Mouse (Mus musculus): ENCODE data around the gene Nip7. TPM values are rescaled to one million over a fixed set of nuclear protein-coding genes. Genes with fewer than 3 reads are reported as not detected.

Nip7 gene
- total and polyA plus RNA-seq, 2 experiments, result 16.0 to 17.8 TPM

DNA sequence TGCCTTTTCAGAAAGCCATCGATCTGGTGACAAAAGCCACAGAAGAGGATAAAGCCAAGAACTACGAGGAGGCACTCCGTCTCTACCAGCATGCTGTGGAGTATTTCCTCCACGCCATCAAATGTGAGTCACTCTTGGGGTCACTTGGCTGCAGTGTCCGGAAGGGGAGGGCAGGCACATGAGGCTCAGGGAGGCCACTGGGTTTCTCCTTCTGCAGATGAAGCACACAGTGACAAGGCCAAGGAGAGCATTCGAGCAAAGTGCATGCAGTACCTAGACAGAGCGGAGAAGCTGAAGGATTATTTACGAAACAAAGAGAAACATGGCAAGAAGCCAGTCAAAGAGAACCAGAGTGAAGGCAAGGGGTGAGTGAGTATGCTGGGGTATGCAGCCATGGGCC lies 20.1 kb upstream of the Nip7 start:
- WGBS, result 55% methylated on average over 8 of the region's 8 CpGs
- Histone ChIP-seq H3K4me1 (ENCODE audit: control insufficient read depth, insufficient read depth, low read length) (peaks cover 2% of the 10 kb centered on the region), H3K79me2 (ENCODE audit: control insufficient read depth, insufficient read depth, low read length) (peaks cover 18% of the 10 kb centered on the region), H3K27me3 (ENCODE audit: control insufficient read depth, insufficient read depth, low read length) (no peaks in the 10 kb centered on the region), H3K4me3 (ENCODE audit: insufficient read depth, low read depth, low read length) (no peak overlapping the region), H3K27ac (replicated peaks; ENCODE audit: insufficient read depth, low read depth, low read length) (no peak overlapping the region), H3K36me3 (ENCODE audit: control insufficient read depth, insufficient read depth, low read length) (peaks cover 26% of the 10 kb centered on the region), H3K9ac (ENCODE audit: low read depth, low read length) (no peak overlapping the region)
- DNase-seq (ENCODE audit: extremely low read depth, low read depth, low spot score), result no peak
- no peak for TF ChIP-seq POLR2A (IDR thresholded peaks at IDR 0.05; ENCODE audit: extremely low read depth, insufficient read depth, low read length)
- TF ChIP-seq CTCF (IDR thresholded peaks at IDR 0.05; ENCODE audit: low read depth, low read length), result no peak

DNA sequence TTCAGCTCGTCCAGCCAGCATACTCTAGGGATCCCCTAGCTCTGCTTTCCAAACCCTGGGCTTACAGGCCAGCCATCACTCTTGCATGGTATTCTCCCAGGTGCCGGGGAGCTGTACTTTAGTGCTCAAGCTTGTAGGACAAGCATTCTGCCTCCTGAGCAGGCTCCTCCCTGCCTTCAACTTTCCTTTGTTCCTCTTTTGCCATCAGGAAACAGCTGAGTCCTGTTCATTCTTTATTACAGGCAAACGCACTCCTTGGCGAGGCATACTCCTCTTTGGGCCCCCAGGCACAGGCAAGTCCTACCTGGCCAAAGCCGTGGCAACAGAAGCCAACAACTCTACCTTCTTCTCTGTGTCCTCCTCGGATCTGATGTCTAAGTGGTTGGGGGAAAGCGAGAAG lies 16.0 kb upstream of the Nip7 start:
- no peak for DNase-seq (ENCODE audit: extremely low read depth, low read depth, low spot score)
- Histone ChIP-seq H3K36me3 (ENCODE audit: control insufficient read depth, insufficient read depth, low read length) (peaks cover 57% of the 10 kb centered on the region), H3K27ac (replicated peaks; ENCODE audit: insufficient read depth, low read depth, low read length) (no peak overlapping the region), H3K27me3 (ENCODE audit: control insufficient read depth, insufficient read depth, low read length) (no peaks in the 10 kb centered on the region), H3K4me1 (ENCODE audit: control insufficient read depth, insufficient read depth, low read length) (peaks cover 5% of the 10 kb centered on the region), H3K9ac (ENCODE audit: low read depth, low read length) (no peak overlapping the region), H3K4me3 (ENCODE audit: insufficient read depth, low read depth, low read length) (no peak overlapping the region), H3K79me2 (ENCODE audit: control insufficient read depth, insufficient read depth, low read length) (no peaks in the 10 kb centered on the region)
- WGBS, result 88% methylated on average over 7 of the region's 7 CpGs
- TF ChIP-seq POLR2A (IDR thresholded peaks at IDR 0.05; ENCODE audit: extremely low read depth, insufficient read depth, low read length) (no peak), CTCF (IDR thresholded peaks at IDR 0.05; ENCODE audit: low read depth, low read length) (no peak)

DNA sequence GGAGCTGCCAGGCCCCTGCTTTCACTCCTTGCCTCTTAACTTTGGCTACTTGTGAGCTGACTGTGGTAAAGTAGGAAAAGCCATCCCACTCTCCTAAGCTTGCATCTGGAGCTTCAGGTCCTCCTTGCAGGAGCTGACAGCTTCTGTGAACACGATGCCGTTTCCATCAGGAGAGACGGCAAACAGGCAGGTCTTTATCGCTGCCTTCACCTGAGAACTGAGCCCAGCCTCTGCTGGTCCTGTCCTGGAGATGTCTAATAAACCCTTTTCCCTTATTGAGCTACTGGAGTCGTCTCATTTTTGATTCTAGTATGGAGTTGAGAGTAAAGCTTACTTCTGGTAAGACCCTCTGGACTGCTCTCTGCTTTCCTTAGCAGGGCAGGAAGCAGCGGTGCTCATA lies 11.2 kb upstream of the Nip7 start:
- H3K4me1 ChIP-seq (ENCODE audit: control insufficient read depth, insufficient read depth, low read length), result peaks cover 12% of the 10 kb centered on the region
- H3K79me2 ChIP-seq (ENCODE audit: control insufficient read depth, insufficient read depth, low read length), result peaks cover 5% of the 10 kb centered on the region; the same call in 1 of the 2 replicates
- no peaks in the 10 kb centered on the region for H3K27me3 ChIP-seq (ENCODE audit: control insufficient read depth, insufficient read depth, low read length)
- TF ChIP-seq CTCF (IDR thresholded peaks at IDR 0.05; ENCODE audit: low read depth, low read length) (no peak), POLR2A (IDR thresholded peaks at IDR 0.05; ENCODE audit: extremely low read depth, insufficient read depth, low read length) (no peak)
- H3K4me3 ChIP-seq (ENCODE audit: insufficient read depth, low read depth, low read length), result no peak overlapping the region
- peaks cover 54% of the 10 kb centered on the region for H3K36me3 ChIP-seq (ENCODE audit: control insufficient read depth, insufficient read depth, low read length)
- 91% methylated on average over 6 of the region's 6 CpGs for WGBS
- DNase-seq (ENCODE audit: extremely low read depth, low read depth, low spot score), result no peak
- no peak overlapping the region for H3K9ac ChIP-seq (ENCODE audit: low read depth, low read length)
- no peak overlapping the region for H3K27ac ChIP-seq (replicated peaks; ENCODE audit: insufficient read depth, low read depth, low read length)

DNA sequence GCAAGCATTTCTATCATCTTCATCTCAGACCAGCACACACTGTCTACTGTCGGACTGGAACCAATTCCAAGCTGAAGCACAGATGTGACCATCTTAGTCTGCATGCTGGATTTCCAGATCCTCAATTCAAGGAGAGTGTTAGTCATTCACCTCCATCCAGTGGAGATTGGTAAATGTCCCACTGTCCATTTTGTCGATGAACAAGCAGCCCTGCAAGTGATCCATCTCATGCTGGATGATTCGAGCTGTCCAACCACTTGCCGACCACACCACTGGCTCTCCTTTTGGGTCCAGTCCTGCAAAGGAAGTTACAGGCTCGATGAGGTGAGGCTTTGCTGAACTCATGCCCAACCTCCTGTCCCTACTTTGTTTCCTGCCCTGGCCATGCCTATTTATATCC lies 9.7 kb upstream of the Nip7 start:
- Histone ChIP-seq H3K36me3 (ENCODE audit: control insufficient read depth, insufficient read depth, low read length) (peaks cover 51% of the 10 kb centered on the region), H3K4me3 (ENCODE audit: insufficient read depth, low read depth, low read length) (no peak overlapping the region), H3K27me3 (ENCODE audit: control insufficient read depth, insufficient read depth, low read length) (no peaks in the 10 kb centered on the region), H3K9ac (ENCODE audit: low read depth, low read length) (no peak overlapping the region; the same call in 1 of the 2 replicates), H3K4me1 (ENCODE audit: control insufficient read depth, insufficient read depth, low read length) (peaks cover 12% of the 10 kb centered on the region), H3K79me2 (ENCODE audit: control insufficient read depth, insufficient read depth, low read length) (peaks cover 5% of the 10 kb centered on the region; the same call in 1 of the 2 replicates), H3K27ac (replicated peaks; ENCODE audit: insufficient read depth, low read depth, low read length) (no peak overlapping the region)
- no peak for DNase-seq (ENCODE audit: extremely low read depth, low read depth, low spot score)
- TF ChIP-seq CTCF (IDR thresholded peaks at IDR 0.05; ENCODE audit: low read depth, low read length), result no peak
- no peak for TF ChIP-seq POLR2A (IDR thresholded peaks at IDR 0.05; ENCODE audit: extremely low read depth, insufficient read depth, low read length)
- WGBS, result 71% methylated on average over 5 of the region's 5 CpGs

DNA sequence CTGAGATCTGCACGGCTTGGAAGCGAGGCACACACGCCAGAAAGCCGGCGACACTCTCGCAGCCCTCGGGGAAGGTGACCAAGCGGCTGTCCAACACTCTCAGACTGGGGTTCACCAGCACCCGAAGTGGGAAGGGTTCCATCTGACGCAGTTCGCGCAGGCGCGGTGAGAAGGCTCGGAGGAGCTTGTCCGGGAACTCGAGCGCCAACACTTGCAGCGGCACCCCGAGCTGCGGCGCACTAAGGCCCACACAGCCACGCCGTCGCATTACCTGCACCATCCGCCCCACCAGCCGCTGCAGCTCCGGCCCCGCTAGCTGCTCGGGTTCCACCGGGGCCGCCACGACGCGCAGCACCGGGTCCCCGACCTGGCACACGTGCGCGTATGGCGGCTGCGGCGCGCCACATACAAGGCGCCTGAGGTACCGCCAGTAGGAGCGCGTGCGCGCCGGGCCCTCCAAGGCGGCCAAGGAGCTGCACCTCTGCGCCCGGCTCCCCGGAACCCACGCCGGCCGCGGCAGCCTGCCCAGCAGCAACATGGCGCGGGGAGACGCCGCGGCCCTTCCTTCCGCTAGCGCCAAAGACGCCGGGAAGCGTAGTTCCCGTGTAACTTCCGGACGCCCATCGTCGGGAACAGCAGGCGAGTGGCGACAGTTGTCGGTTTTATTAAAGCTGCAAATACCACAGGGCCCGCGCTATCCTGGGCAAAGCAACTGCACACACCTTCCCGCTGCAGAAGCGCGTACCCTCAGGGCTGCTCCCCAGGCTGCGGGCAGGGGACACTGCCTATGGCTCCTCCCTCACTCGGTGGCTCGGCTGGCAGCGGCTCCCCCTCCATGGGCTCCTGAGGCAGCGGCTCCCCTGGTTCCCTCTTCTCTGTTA lies 8.4 kb upstream of the Nip7 start, which contains the start of gene Pdf:
Gene Pdf (minus strand): TSS at position 554 of the 881 bp plus-strand sequence.
- 9% methylated on average over 87 of the region's 87 CpGs for whole genome bisulfite sequencing
- H3K4me3 ChIP-seq (ENCODE audit: insufficient read depth, low read depth, low read length), result peak within 1 kb of the TSS; percentile 74
- H3K27ac ChIP-seq (replicated peaks; ENCODE audit: insufficient read depth, low read depth, low read length), result peak within 1 kb of the TSS; percentile 72
- H3K79me2 ChIP-seq (ENCODE audit: control insufficient read depth, insufficient read depth, low read length), result peaks cover 5% of the 10 kb centered on the region; the same call in 1 of the 2 replicates
- peaks cover 54% of the 10 kb centered on the region for H3K36me3 ChIP-seq (ENCODE audit: control insufficient read depth, insufficient read depth, low read length)
- DNase-seq (ENCODE audit: extremely low read depth, low read depth, low spot score), result peak; percentile 78
- no peaks in the 10 kb centered on the region for H3K27me3 ChIP-seq (ENCODE audit: control insufficient read depth, insufficient read depth, low read length)
- H3K4me1 ChIP-seq (ENCODE audit: control insufficient read depth, insufficient read depth, low read length), result peaks cover 12% of the 10 kb centered on the region
- TF ChIP-seq CTCF (IDR thresholded peaks at IDR 0.05; ENCODE audit: low read depth, low read length), result no peak
- peak within 1 kb of the TSS; percentile 92 for H3K9ac ChIP-seq (ENCODE audit: low read depth, low read length)

DNA sequence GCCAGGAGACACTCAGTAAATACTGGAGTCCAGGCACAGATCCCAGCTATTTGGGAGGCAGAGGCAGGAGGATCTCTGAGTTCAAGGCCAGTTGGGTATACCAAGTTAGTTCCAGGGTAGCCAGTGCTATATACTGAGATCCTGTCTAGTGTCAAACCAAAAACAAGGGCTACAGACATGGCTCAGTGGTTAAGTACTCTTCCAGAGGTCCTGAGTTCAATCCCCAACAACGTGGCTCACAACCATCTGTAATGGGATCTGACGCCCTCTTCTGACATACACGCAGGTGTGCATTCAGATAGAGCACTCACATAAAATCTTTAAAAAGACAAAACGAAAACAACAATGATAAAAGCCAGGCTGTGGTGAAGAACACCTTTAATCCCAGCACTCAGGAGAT lies 7.2 kb upstream of the Nip7 start:
- Histone ChIP-seq H3K27ac (replicated peaks; ENCODE audit: insufficient read depth, low read depth, low read length) (no peak overlapping the region), H3K79me2 (ENCODE audit: control insufficient read depth, insufficient read depth, low read length) (peaks cover 5% of the 10 kb centered on the region; the same call in 1 of the 2 replicates), H3K4me1 (ENCODE audit: control insufficient read depth, insufficient read depth, low read length) (peaks cover 8% of the 10 kb centered on the region; the same call in 1 of the 2 replicates), H3K9ac (ENCODE audit: low read depth, low read length) (no peak overlapping the region), H3K36me3 (ENCODE audit: control insufficient read depth, insufficient read depth, low read length) (peaks cover 46% of the 10 kb centered on the region), H3K27me3 (ENCODE audit: control insufficient read depth, insufficient read depth, low read length) (no peaks in the 10 kb centered on the region), H3K4me3 (ENCODE audit: insufficient read depth, low read depth, low read length) (no peak overlapping the region)
- DNase-seq (ENCODE audit: extremely low read depth, low read depth, low spot score), result no peak
- TF ChIP-seq POLR2A (IDR thresholded peaks at IDR 0.05; ENCODE audit: extremely low read depth, insufficient read depth, low read length), result no peak
- no peak for TF ChIP-seq CTCF (IDR thresholded peaks at IDR 0.05; ENCODE audit: low read depth, low read length)
- WGBS, result 90% methylated on average over 4 of the region's 4 CpGs

Data from liver, adult 2 months (tissue).